Mouse (Mus musculus) CD4-positive, CD25-positive, alpha-beta regulatory T cell, adult 2 months (primary cell): ENCODE results near the gene Olfr923.
"Not testable (repeated sequence)": the region's sequence is repeated elsewhere in the genome, so short reads cannot be mapped to it uniquely, and the experiment has no call there.

Source experiments
- DNase-seq: peaks from one replicate; pipeline ENCODE4 v3.0.0-alpha.2; 2012; ENCODE audit warnings: low read depth, low spot score

Gene Olfr923

DNA sequence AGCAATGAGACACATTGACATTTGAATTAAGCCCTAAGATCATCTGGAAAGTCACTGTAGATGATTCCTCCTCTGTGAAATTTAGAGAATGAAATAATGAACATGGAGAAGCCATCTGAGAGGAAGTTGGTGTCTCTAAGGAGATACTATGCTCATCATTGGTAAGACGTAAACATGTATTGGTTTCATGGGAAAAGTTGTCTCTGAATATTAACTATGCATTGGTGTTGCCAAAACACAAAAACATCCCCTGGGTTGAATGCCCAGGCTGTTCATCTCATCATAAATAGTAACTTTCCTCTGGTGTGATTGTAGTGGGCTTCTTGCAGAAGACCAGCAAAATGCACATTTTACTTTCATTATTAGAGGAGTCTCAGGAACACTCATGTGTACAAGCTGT, at the start of gene Olfr923:
Gene Olfr923 (plus strand): TSS at position 301 of the 400 bp plus-strand sequence.
- no peak for DNase-seq

DNA sequence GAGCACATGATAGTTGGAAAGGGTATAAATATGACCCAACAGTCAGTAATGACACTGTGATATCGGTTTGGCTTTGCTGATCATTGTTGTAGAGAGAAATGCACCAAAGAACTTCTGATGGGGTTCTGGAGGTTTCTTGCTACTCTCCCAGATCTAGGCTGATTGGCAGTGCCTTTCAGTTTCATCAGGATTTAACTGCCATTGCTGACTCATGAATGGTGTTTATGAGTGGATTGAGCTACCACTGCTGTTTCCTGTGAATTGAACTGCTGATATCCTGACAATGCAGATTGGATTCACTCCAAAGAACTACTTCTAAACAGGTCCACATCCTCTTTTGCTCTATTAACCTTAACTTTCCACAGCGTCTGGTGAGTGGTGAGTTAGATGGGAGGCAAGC, 33.7 kb upstream of the Olfr923 start:
- no peak for DNase-seq

DNA sequence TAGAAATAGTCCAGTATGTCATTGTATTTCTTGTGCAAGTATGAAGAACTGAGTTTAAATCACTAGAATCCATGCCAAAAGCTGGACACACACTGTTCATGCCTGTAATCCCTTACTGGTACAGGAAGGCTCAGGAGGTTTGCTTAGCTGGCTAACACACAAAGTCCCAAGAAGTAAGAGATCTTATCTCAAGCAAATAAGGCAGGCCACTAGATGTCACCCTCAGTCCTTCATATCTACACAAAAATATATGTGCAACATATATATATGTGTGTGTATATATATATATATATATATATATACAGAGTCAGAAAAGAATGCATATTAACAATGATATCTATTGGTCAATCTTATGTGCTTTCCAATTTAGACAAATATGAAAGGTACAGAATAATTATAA, 20.6 kb upstream of the Olfr923 start:
- DNase-seq = no peak

DNA sequence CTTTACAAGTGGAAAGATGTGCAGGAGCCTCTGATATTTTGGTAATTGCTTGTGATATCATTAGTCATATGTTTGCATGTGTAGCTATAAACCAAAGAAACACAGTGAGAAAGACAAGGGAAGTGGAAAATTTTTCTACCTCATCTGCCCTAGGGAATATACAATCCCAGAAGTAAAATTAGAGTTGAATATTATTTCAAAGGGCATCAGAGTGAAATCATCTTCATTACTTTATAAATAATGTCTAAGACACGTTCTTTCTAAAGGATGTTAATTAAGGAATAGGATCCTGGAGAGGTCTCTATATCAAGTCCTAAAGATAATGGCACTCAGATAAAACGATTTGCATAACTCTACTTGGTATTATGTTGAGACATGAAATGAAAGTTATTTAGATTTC, 12.0 kb upstream of the Olfr923 start, which contains the start of gene Olfr922:
Gene Olfr922 (plus strand): TSS at position 301 of the 400 bp plus-strand sequence.
- no peak for DNase-seq

DNA sequence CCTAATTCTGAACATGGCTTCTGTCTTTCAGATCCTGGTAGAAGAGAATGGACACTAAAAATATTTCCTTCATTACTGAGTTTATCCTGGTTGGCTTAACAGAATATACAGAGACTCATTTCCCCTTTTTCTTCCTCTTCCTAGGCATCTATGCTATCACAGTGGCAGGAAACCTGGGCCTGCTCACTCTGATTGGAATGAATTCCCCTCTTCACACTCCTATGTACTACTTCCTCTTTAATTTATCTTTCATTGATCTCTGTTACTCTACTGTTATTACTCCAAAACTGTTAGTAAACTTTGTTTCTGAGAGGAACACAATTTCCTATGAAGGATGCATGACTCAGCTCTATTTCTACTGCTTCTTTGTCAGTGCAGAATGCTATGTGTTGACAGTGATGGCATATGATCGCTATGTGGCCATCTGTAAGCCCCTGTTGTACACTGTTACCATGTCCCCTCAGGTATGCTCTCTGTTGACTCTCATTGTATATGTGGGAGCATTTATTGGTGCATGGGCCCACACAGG, 10.8 kb upstream of the Olfr923 start:
- no peak for DNase-seq

DNA sequence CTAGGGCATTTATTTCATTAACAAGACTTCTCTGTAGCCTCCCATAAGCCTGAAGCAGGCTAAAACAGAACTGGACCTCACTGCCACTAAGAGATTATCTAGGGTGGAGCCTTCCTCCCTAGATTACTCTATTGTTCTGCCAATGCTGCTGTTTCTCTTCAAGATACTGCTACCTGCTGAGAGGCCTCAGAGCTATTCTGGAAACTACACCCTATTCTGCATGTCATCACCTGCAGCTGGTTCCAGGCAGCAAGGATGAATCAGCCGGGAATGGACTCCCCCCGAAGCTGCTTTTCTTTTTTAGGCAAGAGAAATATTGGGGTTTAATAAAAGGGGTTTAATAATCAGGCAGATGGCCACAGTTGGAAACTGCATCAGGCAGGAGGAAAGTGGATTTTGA, 6.7 kb downstream of the Olfr923 start:
- no peak for DNase-seq

DNA sequence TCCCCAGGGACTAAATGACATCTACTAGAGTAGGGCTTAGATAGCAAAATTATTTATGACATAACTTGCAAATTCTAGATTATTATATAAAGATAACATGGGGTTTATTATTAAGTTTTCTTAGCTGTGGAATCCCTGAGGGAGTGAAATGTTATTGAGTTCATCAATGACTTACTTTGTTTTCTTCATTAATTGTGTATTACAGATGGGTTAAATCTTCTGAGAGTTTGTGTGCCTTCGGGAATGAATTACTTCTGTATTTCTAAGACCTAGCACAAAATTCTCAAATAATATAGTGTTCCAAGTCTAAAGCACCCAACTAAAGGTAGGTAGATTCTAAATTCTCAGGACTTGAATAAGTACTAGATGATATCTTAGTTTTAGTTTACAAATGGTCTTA, 17.8 kb downstream of the Olfr923 start, which contains the start of gene Olfr924:
Gene Olfr924 (plus strand): TSS at position 301 of the 400 bp plus-strand sequence.
- DNase-seq = no peak

DNA sequence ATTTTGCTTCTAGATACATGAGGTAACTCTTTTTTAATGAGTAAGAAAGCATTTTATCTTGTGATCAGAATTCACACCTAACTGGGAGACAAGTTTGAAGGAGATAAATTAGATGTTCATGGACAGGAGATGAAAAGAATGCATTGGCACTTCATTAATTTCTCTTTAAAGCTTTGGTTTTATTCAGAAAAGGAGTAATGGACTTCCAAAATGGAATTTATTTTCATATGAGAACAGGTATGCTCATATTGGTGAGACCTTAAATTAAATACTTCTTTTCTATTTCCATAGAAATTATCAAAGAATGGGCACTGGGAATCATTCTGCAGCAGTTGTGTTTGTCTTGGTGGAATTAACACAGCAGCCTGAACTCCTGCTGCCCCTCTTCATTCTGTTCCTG, 28.4 kb downstream of the Olfr923 start, which contains the start of gene Olfr26:
Gene Olfr26 (plus strand): TSS at position 301 of the 400 bp plus-strand sequence.
- no peak for DNase-seq

DNA sequence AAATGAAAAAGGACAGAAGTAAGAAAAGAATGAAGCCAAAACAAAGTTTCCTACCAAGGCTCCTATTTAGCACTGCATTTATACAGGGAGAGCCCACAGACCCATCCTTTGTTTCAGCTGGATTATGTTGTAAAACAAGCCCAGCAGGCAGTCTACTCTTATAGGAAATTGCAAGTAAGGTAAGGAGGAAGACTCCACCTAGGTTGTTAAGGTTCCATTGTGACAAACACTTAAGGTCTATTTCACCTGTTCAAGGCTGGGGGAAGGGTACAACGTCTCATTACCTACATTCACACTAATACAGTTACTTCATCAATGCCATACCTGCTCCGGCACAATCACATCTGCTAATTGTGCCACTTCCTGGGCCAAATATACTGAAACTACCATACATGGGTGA, 48.5 kb downstream of the Olfr923 start:
- DNase-seq = not testable (repeated sequence)

DNA sequence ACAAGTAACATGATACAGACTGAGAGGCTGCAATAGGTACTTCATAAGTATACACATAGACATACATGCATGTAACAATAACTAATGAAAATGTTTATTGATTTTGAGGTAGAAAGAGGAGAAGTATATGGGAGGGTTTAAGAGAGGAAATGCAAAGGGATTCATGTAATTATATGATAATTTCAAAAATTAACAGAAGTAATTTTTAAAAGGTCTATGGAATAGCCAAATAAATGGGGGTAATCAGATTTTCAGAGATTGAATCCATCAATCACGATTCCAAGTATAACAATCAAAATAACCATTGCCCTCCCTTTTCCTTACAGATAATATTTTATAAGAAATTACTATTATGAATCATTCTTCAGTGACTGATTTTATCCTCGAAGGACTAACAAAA, 50.5 kb downstream of the Olfr923 start, which contains the start of gene Olfr926:
Gene Olfr926 (plus strand): TSS at position 301 of the 400 bp plus-strand sequence.
- no peak for DNase-seq
